Mouse (Mus musculus): ENCODE measurements around the gene Stoml3. TPM values are rescaled to one million over a fixed set of nuclear protein-coding genes. Genes with fewer than 3 reads are reported as not detected.

The Stoml3 gene
- total RNA-seq (2021): not detected
- long read RNA-seq, experiment 1: 0 reads
- long read RNA-seq, experiment 2: 0 reads

- no peak for DNase-seq
These were observed at the start of gene Stoml3 for GRCm38 (mm10) chr3:53488353-53488752. Stoml3 (plus strand) TSS chr3:53488653.

- DNase-seq: no peak
These were observed 42.9 kb upstream of the Stoml3 start for GRCm38 (mm10) chr3:53445540-53445939.

GRCm38 (mm10) chr3:53446801-53447200 lies 41.7 kb upstream of the Stoml3 start:
- DNase-seq: no peak

GRCm38 (mm10) chr3:53448208-53448607 lies 40.2 kb upstream of the Stoml3 start:
- no peak for DNase-seq

GRCm38 (mm10) chr3:53450666-53451065 lies 37.8 kb upstream of the Stoml3 start:
- no peak for DNase-seq

GRCm38 (mm10) chr3:53452351-53452750 lies 36.1 kb upstream of the Stoml3 start:
- no peak for DNase-seq

- DNase-seq: no peak
These were observed 35.1 kb upstream of the Stoml3 start for GRCm38 (mm10) chr3:53453346-53453745.

GRCm38 (mm10) chr3:53454005-53454404 lies 34.4 kb upstream of the Stoml3 start:
- no peak for DNase-seq

- DNase-seq: no peak
These were observed 33.9 kb upstream of the Stoml3 start for GRCm38 (mm10) chr3:53454561-53454960.

- DNase-seq: no peak
These were observed 33.5 kb upstream of the Stoml3 start for GRCm38 (mm10) chr3:53454984-53455383.

- no peak for DNase-seq
These were observed 30.7 kb upstream of the Stoml3 start for GRCm38 (mm10) chr3:53457750-53458149.

GRCm38 (mm10) chr3:53460106-53460505 lies 28.3 kb upstream of the Stoml3 start:
- no peak for DNase-seq

GRCm38 (mm10) chr3:53462701-53463045 lies 25.8 kb upstream of the Stoml3 start:
- no peak for DNase-seq

- peak; percentile 94 for DNase-seq
These were observed 25.2 kb upstream of the Stoml3 start, which contains the start of the genes Nhlrc3 and Proser1 for GRCm38 (mm10) chr3:53463046-53463764. Nhlrc3 (minus strand) TSS chr3:53463332. Proser1 (plus strand) TSS chr3:53463666.

- no peak for DNase-seq
These were observed 24.7 kb upstream of the Stoml3 start for GRCm38 (mm10) chr3:53463765-53464114.

GRCm38 (mm10) chr3:53464146-53464698 lies 24.2 kb upstream of the Stoml3 start:
- DNase-seq: no peak

- DNase-seq: no peak
These were observed 23.1 kb upstream of the Stoml3 start for GRCm38 (mm10) chr3:53465330-53465729.

GRCm38 (mm10) chr3:53466481-53466880 lies 22.0 kb upstream of the Stoml3 start:
- no peak for DNase-seq

GRCm38 (mm10) chr3:53467356-53467755 lies 21.1 kb upstream of the Stoml3 start:
- DNase-seq: no peak

- no peak for DNase-seq
These were observed 18.8 kb upstream of the Stoml3 start for GRCm38 (mm10) chr3:53469650-53470049.

GRCm38 (mm10) chr3:53472061-53472460 lies 16.4 kb upstream of the Stoml3 start:
- DNase-seq: no peak

- DNase-seq: no peak
These were observed 14.3 kb upstream of the Stoml3 start for GRCm38 (mm10) chr3:53474179-53474578.

- DNase-seq: peak; percentile 53
These were observed 12.6 kb upstream of the Stoml3 start for GRCm38 (mm10) chr3:53475889-53476288.

- DNase-seq: peak; percentile 68
These were observed 11.0 kb upstream of the Stoml3 start for GRCm38 (mm10) chr3:53477468-53477867.

Data from gastrocnemius, postnatal 10 days (tissue).